Mouse (Mus musculus) adrenal gland (tissue): ENCODE data around the gene Trmt10c.

ENCODE experiments used
- microRNA-seq, 2 experiments: library from miRNA; unstranded; fragments of <30 nt; microRNA quantifications; one replicate each; pipeline ENCODE4; 2019

Trmt10c gene

Small RNA genes within 50 kb of the gene (microRNA-seq; reads per million reads assigned to microRNA genes)
- 0 reads per million in 2 experiments for gene Gm24047
